13 mouse cellular contexts compared by ENCODE assay signal in genomic region chr1:37718516-37718915, GRCm38 (mm10). TPM values are rescaled to one million over a fixed set of nuclear protein-coding genes. Genes with fewer than 3 reads are reported as not detected.
DNase-seq lines count a peak whose midpoint lies in the region; ATAC-seq and TF ChIP-seq lines count a peak whose summit lies in the region.
"Had no signal": no experiment of that assay in that cellular context is flagged by ENCODE, and none has a peak within 500 bp of the region (broad histone marks: within the 10 kb centered on the region; RNA-seq: fewer than 3 reads in every experiment).

No protein-coding gene starts in this region.

- 49% methylated on average over 7 of the region's 7 CpGs for WGBS in hindbrain, embryonic 13.5 days
- 49% methylated on average over 7 of the region's 7 CpGs for WGBS in hindbrain, embryonic 14.5 days
- WGBS in lung, adult 2 months: 52% methylated on average over 7 of the region's 7 CpGs
- WGBS in stomach, embryonic 16.5 days: 41% methylated on average over 7 of the region's 7 CpGs

- H3K27ac ChIP-seq in hindbrain, embryonic 13.5 days: no peak overlapping the region
- no peak overlapping the region for H3K27ac ChIP-seq in hindbrain, embryonic 14.5 days
- no peak overlapping the region for H3K27ac ChIP-seq in stomach, embryonic 16.5 days (ENCODE audit: low read length)

- H3K4me1 ChIP-seq in hindbrain, embryonic 13.5 days (replicated peaks): peaks cover 10% of the 10 kb centered on the region
- peaks cover 7% of the 10 kb centered on the region; the same call in 1 of the 2 replicates for H3K4me1 ChIP-seq in hindbrain, embryonic 14.5 days (replicated peaks; ENCODE audit: control insufficient read depth, insufficient read depth, low read length)
- H3K4me1 ChIP-seq in lung, adult 2 months (ENCODE audit: control insufficient read depth, insufficient read depth, low read length): peaks cover 3% of the 10 kb centered on the region; the same call in 1 of the 2 replicates
- H3K4me1 ChIP-seq in stomach, embryonic 16.5 days (ENCODE audit: control insufficient read depth, insufficient read depth, low read length): peaks cover 7% of the 10 kb centered on the region; the same call in 1 of the 2 replicates

- 0 out of 2 replicates have a peak, but pooled peaks have one; percentile 14 for TF ChIP-seq CTCF in lung, adult 2 months (IDR thresholded peaks at IDR 0.05; ENCODE audit: insufficient read depth, low read length)

- H3K4me2 ChIP-seq in hindbrain, embryonic 13.5 days: peak overlapping the region; percentile 91; the same call in 1 of the 2 replicates
- H3K4me2 ChIP-seq in hindbrain, embryonic 14.5 days (replicated peaks): no peak overlapping the region
- peak overlapping the region; percentile 95; the same call in 1 of the 2 replicates for H3K4me2 ChIP-seq in stomach, embryonic 16.5 days (ENCODE audit: low read depth, low read length)

- no peaks in the 10 kb centered on the region for H3K36me3 ChIP-seq in hindbrain, embryonic 13.5 days
- H3K36me3 ChIP-seq in hindbrain, embryonic 14.5 days (replicated peaks; ENCODE audit: control insufficient read depth, insufficient read depth): no peaks in the 10 kb centered on the region
- no peaks in the 10 kb centered on the region for H3K36me3 ChIP-seq in stomach, embryonic 16.5 days (ENCODE audit: control insufficient read depth, insufficient read depth, low read length)
- H3K36me3 ChIP-seq: forebrain, embryonic 10.5 days had no signal

- H3K9ac ChIP-seq in hindbrain, embryonic 13.5 days: no peak overlapping the region
- no peak overlapping the region for H3K9ac ChIP-seq in hindbrain, embryonic 14.5 days
- no peak overlapping the region for H3K9ac ChIP-seq in stomach, embryonic 16.5 days (ENCODE audit: low read length)

- no peak for TF ChIP-seq POLR2A in lung, adult 2 months (IDR thresholded peaks at IDR 0.05; ENCODE audit: borderline replicate concordance, extremely low read depth, low read depth, low read length)

- ATAC-seq in hindbrain, embryonic 13.5 days (ENCODE audit: low FRiP score): no peak
- no peak for ATAC-seq in hindbrain, embryonic 14.5 days (ENCODE audit: low FRiP score)
- no peak for ATAC-seq in stomach, embryonic 16.5 days (ENCODE audit: insufficient read depth, low FRiP score)

- DNase-seq in cerebellum, adult 11-12 months: peak; percentile 56
- no peak for DNase-seq in cerebellum, postnatal 14 days
- DNase-seq in hindbrain, embryonic 14.5 days (ENCODE audit: low spot score): no peak
- no peak for DNase-seq in lung, adult 2 months
- DNase-seq in lung, postnatal 14 days: no peak
- no peak for DNase-seq in liver
- DNase-seq: kidney, adult 8-10 months; layer of hippocampus, postnatal 36 days had no signal

- no peak overlapping the region for H3K4me3 ChIP-seq in hindbrain, embryonic 13.5 days
- H3K4me3 ChIP-seq in hindbrain, embryonic 14.5 days (replicated peaks; ENCODE audit: low read length): no peak overlapping the region
- no peak overlapping the region for H3K4me3 ChIP-seq in lung, adult 2 months (replicated peaks; ENCODE audit: extremely low read depth, low read depth, low read length)
- H3K4me3 ChIP-seq in stomach, embryonic 16.5 days (replicated peaks; ENCODE audit: low read length): peak overlapping the region; percentile 66; the same call in 1 of the 2 replicates
- H3K4me3 ChIP-seq: myocyte had no signal

- peaks cover 40% of the 10 kb centered on the region for H3K27me3 ChIP-seq in hindbrain, embryonic 13.5 days
- H3K27me3 ChIP-seq in hindbrain, embryonic 14.5 days (ENCODE audit: control insufficient read depth, insufficient read depth, low read length): peaks cover 25% of the 10 kb centered on the region
- H3K27me3 ChIP-seq in stomach, embryonic 16.5 days (ENCODE audit: control insufficient read depth, insufficient read depth, low read length): no peaks in the 10 kb centered on the region; the same call in 1 of the 2 replicates

- no peaks in the 10 kb centered on the region for H3K9me3 ChIP-seq in hindbrain, embryonic 13.5 days
- H3K9me3 ChIP-seq in hindbrain, embryonic 14.5 days (ENCODE audit: control insufficient read depth, low read length): no peaks in the 10 kb centered on the region
- H3K9me3 ChIP-seq in stomach, embryonic 16.5 days (replicated peaks; ENCODE audit: control insufficient read depth, low read length): no peaks in the 10 kb centered on the region
- H3K9me3 ChIP-seq: forebrain, embryonic 10.5 days; megakaryocyte, embryonic 14.5 days had no signal

RNA-seq across cellular contexts. Expression of gene 2010300C02Rik, which starts 1.4 kb away (rescaled TPM):
- 1.6 and 1.7 TPM in 2 replicates for polyA plus RNA-seq in hindbrain, embryonic 13.5 days (2015; fragmentation: Nextera tagmentation; extraction: Ambion mirVana)
- polyA plus RNA-seq in hindbrain, embryonic 14.5 days (2014; fragmentation: Nextera tagmentation; extraction: Ambion mirVana): 2.5 and 3.4 TPM in 2 replicates
- polyA plus RNA-seq in lung, adult 2 months (2012; rRNA removed): 12.9 and 14.5 TPM in 2 replicates
- 10.3 and 11.9 TPM in 2 replicates for polyA plus RNA-seq in stomach, embryonic 16.5 days (2015; fragmentation: Nextera tagmentation; extraction: Ambion mirVana)
- polyA plus RNA-seq: myocyte had no signal
